Mouse (Mus musculus) megakaryocyte, embryonic 14.5 days (primary cell): Measurements from ENCODE around the gene Fam13a.

Experiments used
- FLI1 ChIP-seq: IDR thresholded peaks from 2 replicates; pipeline ENCODE4 v1.6.1; 2012; ENCODE audit warnings: low read length, inconsistent platforms, mixed read lengths
- GATA1 ChIP-seq: IDR thresholded peaks from 3 replicates; pipeline ENCODE4 v1.6.1; 2012; ENCODE audit warnings: mixed read lengths, low read length, inconsistent platforms, borderline replicate concordance

DNA sequence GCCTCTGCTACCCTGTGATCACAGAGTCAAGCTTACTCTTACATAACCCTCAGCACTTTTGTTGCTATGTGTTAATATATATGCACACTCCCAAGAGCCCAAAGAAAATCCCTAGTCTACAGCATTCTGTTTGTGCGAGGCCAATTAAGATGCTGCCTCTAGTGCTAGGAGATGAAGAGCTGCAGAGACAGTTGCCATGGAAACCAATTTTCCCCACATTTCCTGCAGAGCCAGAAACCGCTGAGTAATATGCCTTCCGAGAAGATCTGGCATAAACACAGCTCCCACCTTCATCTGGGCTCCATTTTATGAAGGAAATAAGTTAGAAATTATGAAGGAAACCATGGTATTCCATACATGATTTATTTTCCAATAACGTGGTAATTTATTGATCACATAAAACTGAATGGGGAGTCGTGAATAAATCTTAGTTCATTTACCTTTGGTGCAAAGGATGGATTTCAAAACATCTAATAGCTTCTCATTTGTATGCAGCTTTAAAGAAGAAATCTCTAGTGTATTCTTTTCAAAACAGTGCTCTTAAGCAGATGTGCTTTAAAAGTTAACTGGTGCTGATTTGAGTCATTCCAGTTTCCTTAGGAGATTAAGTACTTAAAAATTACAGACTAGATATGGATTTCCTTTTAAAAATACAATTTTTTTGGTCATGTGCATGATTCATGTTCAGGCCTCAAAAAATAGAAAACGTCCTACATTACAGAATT is 91.0 kb downstream of the Fam13a start:
- no peak for TF ChIP-seq GATA1
- TF ChIP-seq FLI1: no peak
